Mouse (Mus musculus): ENCODE results near the gene Afmid.

DNA sequence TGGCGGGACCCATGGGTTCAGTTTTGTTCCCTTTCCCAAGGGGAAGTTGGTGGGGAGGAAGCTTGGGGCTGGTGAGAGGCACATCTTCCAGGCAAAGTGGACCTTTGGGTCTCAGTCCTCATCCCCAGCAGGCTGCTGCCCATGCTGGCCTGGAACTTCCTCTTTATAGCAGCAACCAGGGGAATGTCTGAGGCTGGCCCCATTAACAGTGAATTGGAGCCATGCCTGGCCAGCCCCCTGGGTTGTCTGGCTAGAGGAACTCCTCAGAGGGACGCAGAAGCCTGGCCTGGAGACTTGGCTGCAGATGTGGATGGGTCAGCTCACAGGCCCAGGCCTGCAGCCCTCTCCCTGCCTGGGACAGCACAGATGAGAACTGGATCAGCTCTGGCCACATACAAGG lies 39.1 kb downstream of the Afmid start:
- no peak for TF ChIP-seq CTCF (IDR thresholded peaks at IDR 0.05)
- TF ChIP-seq EP300 (IDR thresholded peaks at IDR 0.05) = no peak

Data from lung, postnatal 0 days (tissue).